Mouse (Mus musculus) Patski (cell line): ENCODE measurements around the gene Gm5934. TPM values are rescaled to one million over a fixed set of nuclear protein-coding genes. Genes with fewer than 3 reads are reported as not detected.
"Not testable (repeated sequence)": the region's sequence is repeated elsewhere in the genome, so short reads cannot be mapped to it uniquely, and the experiment has no call there.

Source experiments
- ATAC-seq: fragments of 100-300 bp; one replicate; pipeline ENCODE4 v1.8.0; 2021
- CTCF ChIA-PET: fragments of 350-600 bp; sonication (Branson Sonifier 250); formaldehyde crosslinking; loops from one replicate; lab custom pipeline; 2022; ENCODE audit warnings: inconsistent platforms; lab: Charles Lee
- POLR2A ChIA-PET: fragments of 350-600 bp; sonication (Branson Sonifier 250); formaldehyde crosslinking; loops from one replicate; lab custom pipeline; 2022; ENCODE audit warnings: antibody characterized with exemption, inconsistent platforms; lab: Charles Lee
- DNase-seq: peaks from one replicate; pipeline ENCODE4 v3.0.0-alpha.2; 2011; ENCODE audit warnings: low read depth, low spot score
- H3K27me3 ChIP-seq: fragments of 371-371 bp; one replicate; pipeline ENCODE4 v1.5.1; 2021
- in situ Hi-C: fragments of 300-500 bp; cut with MboI; formaldehyde crosslinking; loops from 3 replicates; pipeline ENCODE4 v1.11.1; 2018; ENCODE audit warnings: low pct_unique_long_range_greater_than_20kb, mixed read lengths
- polyA plus RNA-seq: library from polyadenylated mRNA; unstranded; gene quantifications from one replicate; pipeline ENCODE4 v1.2.3, GENCODE M21; 2021

Gene Gm5934
- not detected for polyA plus RNA-seq

DNA sequence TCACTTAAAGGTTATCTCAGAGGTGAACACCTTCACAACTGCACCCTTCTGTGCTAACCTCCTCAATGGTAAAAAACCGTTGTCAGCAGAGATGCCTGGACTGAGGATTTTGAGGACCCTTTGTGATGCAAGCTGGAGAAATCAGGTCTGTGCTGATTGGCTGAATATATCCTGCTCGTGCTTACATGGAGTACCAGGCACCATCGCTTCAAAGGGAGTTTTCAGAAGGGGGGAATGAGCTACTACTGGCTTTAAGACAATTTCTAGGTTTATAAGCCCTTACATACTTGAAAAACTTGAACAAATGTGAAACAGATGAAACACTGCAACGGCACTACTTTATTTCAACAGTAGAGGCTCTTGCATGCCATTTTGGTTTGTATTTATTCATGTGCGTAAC is at the start of gene Gm5934:
Gene Gm5934, minus strand, starts transcription at position 101 of the 400 bp plus-strand sequence.
- POLR2A ChIA-PET, H3K27me3 ChIP-seq, CTCF ChIA-PET, ATAC-seq, in situ Hi-C loops, DNase-seq: not testable (repeated sequence)

Other genes starting within 250 kb of the Gm5934 start
- gene Gm4297, start 74.1 kb upstream of the Gm5934 start, polyA plus RNA-seq: not detected